Mouse (Mus musculus) embryonic fibroblast, embryonic 13.5 days (primary cell): ENCODE results near the gene Ppard. TPM values are rescaled to one million over a fixed set of nuclear protein-coding genes. Genes with fewer than 3 reads are reported as not detected.
"Not testable (repeated sequence)": the region's sequence is repeated elsewhere in the genome, so short reads cannot be mapped to it uniquely, and the experiment has no call there.

Experiments
- H3K27ac ChIP-seq: 2 replicates; pipeline ENCODE4 v1.5.1; 2012; ENCODE audit warnings: low read length, control low read depth, inconsistent platforms; ENCODE audit not compliant: insufficient read depth
- H3K4me1 ChIP-seq: 2 replicates; pipeline ENCODE4 v1.6.1; 2011; ENCODE audit warnings: low read length; ENCODE audit not compliant: control insufficient read depth, insufficient read depth
- H3K4me3 ChIP-seq: 2 replicates; pipeline ENCODE4 v1.5.1; 2011; ENCODE audit warnings: mild to moderate bottlenecking, control low read depth, low read length; ENCODE audit not compliant: insufficient read depth
- CTCF ChIP-seq: IDR thresholded peaks from 2 replicates; pipeline ENCODE4 v1.5.1; 2011; ENCODE audit warnings: mild to moderate bottlenecking, control low read depth, low read length, moderate library complexity, borderline replicate concordance; ENCODE audit not compliant: insufficient read depth
- POLR2A ChIP-seq: IDR thresholded peaks from 2 replicates; pipeline ENCODE4 v1.6.1; 2011; ENCODE audit warnings: low read depth, mild to moderate bottlenecking, control low read depth, low read length, moderate library complexity
- polyA plus RNA-seq: library from polyadenylated mRNA; stranded (reverse); fragments of >200 nt; gene quantifications from 2 replicates; pipeline ENCODE4 v1.2.4, GENCODE M21; 2011; ENCODE audit warnings: low read depth; ENCODE audit not compliant: missing spikeins, insufficient read length

Ppard gene
- polyA plus RNA-seq, 1 experiment: 31.6 TPM

GRCm38 (mm10) chr17:28327673-28328325 lies 95.3 kb downstream of the Ppard start:
- peak overlapping the region; percentile 10; the same call in 1 of the 2 replicates for H3K4me3 ChIP-seq
- H3K4me1 ChIP-seq: peaks cover 7% of the 10 kb centered on the region
- peak overlapping the region; percentile 83 for H3K27ac ChIP-seq
- no peak; the same call in 1 of the 2 replicates for TF ChIP-seq POLR2A
- TF ChIP-seq CTCF: no peak

GRCm38 (mm10) chr17:28328366-28328928 lies 95.9 kb downstream of the Ppard start, which contains the start of gene Rpl10a:
Rpl10a (plus strand) TSS chr17:28328471.
- peak within 1 kb of the TSS; percentile 85 for H3K4me3 ChIP-seq
- peaks cover 7% of the 10 kb centered on the region for H3K4me1 ChIP-seq
- TF ChIP-seq POLR2A: peak; percentile 99
- peak; percentile 51 for TF ChIP-seq CTCF
- H3K27ac ChIP-seq: peak within 1 kb of the TSS; percentile 83

GRCm38 (mm10) chr17:28328946-28329345 lies 96.4 kb downstream of the Ppard start:
- Histone ChIP-seq H3K27ac (peak overlapping the region; percentile 83), H3K4me3 (peak overlapping the region; percentile 85), H3K4me1 (peaks cover 7% of the 10 kb centered on the region)
- TF ChIP-seq CTCF (no peak), POLR2A (no peak; the same call in 1 of the 2 replicates)

GRCm38 (mm10) chr17:28329503-28330231 lies 97.2 kb downstream of the Ppard start:
- Histone ChIP-seq H3K27ac (peak overlapping the region; percentile 83), H3K4me3 (peak overlapping the region; percentile 85), H3K4me1 (peaks cover 7% of the 10 kb centered on the region)
- TF ChIP-seq POLR2A: peak; percentile 45
- no peak for TF ChIP-seq CTCF

- H3K4me3 ChIP-seq: peak overlapping the region; percentile 85
- peaks cover 7% of the 10 kb centered on the region for H3K4me1 ChIP-seq
- TF ChIP-seq CTCF (no peak), POLR2A (peak; percentile 45)
- peak overlapping the region; percentile 83 for H3K27ac ChIP-seq
Measured at GRCm38 (mm10) chr17:28330232-28330546, 97.7 kb downstream of the Ppard start.

- not testable (repeated sequence) for H3K4me1 ChIP-seq
- peak; percentile 56; the same call in 1 of the 2 replicates for TF ChIP-seq POLR2A
- Histone ChIP-seq H3K27ac (0 out of 2 replicates have a peak overlapping the region, but pooled peaks have one; percentile 83), H3K4me3 (peak overlapping the region; percentile 23)
Measured at GRCm38 (mm10) chr17:28330590-28330989, 98.1 kb downstream of the Ppard start.

GRCm38 (mm10) chr17:28331241-28332112 lies 99.0 kb downstream of the Ppard start:
- H3K4me1 ChIP-seq: peaks cover 7% of the 10 kb centered on the region
- H3K4me3 ChIP-seq: peak overlapping the region; percentile 23; the same call in 1 of the 2 replicates
- TF ChIP-seq CTCF (no peak), POLR2A (peak; percentile 65)
- no peak overlapping the region for H3K27ac ChIP-seq

- no peak overlapping the region for H3K27ac ChIP-seq
- TF ChIP-seq CTCF (no peak), POLR2A (peak; percentile 41; the same call in 1 of the 2 replicates)
- peaks cover 3% of the 10 kb centered on the region for H3K4me1 ChIP-seq
- no peak overlapping the region for H3K4me3 ChIP-seq
Measured at GRCm38 (mm10) chr17:28332113-28332914, 99.8 kb downstream of the Ppard start.
